Mouse (Mus musculus): ENCODE measurements around the gene Elf2. TPM values are rescaled to one million over a fixed set of nuclear protein-coding genes. Genes with fewer than 3 reads are reported as not detected.
"Not testable (repeated sequence)": the region's sequence is repeated elsewhere in the genome, so short reads cannot be mapped to it uniquely, and the experiment has no call there.

Elf2 gene
- total and polyA plus RNA-seq, 3 experiments, result 38.0 to 53.3 (median 46.5) TPM

- Histone ChIP-seq H3K9ac (ENCODE audit: control insufficient read depth, low read depth, low read length, poor library complexity, severe bottlenecking) (peak overlapping the region; percentile 31; the same call in 1 of the 2 replicates), H3K4me3 (ENCODE audit: control insufficient read depth in 1 of 2, insufficient read depth in 1 of 2, low read depth in 2 of 2, low read length in 2 of 2) (peak overlapping the region; percentile 35 to 38), H3K4me1 (ENCODE audit: control insufficient read depth in 1 of 2, insufficient read depth in 2 of 2, low read length in 2 of 2) (peaks cover 17 to 26% of the 10 kb centered on the region in 2 experiments), H3K27ac (ENCODE audit: control insufficient read depth, low read depth, low read length) (peak overlapping the region; percentile 72), H3K36me3 (ENCODE audit: control insufficient read depth in 1 of 2, insufficient read depth in 2 of 2, low read length in 2 of 2) (peaks cover 0 to 25% of the 10 kb centered on the region in 2 experiments; a peak in 2 of 4 replicates)
- 0 out of 4 replicates have a peak, but pooled peaks of 1 of the 2 experiments have one; percentile 11 for TF ChIP-seq EP300 (IDR thresholded peaks at IDR 0.05; ENCODE audit: low read depth in 1 of 2, low read length in 2 of 2)
- 0 out of 4 replicates have a peak, but pooled peaks of 1 of the 2 experiments have one; percentile 37 for TF ChIP-seq POLR2A (IDR thresholded peaks at IDR 0.05; ENCODE audit: control insufficient read depth in 1 of 2, insufficient read depth in 1 of 2, low read depth in 1 of 2, low read length in 2 of 2, poor library complexity in 1 of 2)
- TF ChIP-seq MAZ (IDR thresholded peaks at IDR 0.05; ENCODE audit: low read depth, low read length), result 0 out of 2 replicates have a peak, but pooled peaks have one; percentile 53
- not testable (repeated sequence) for H3K9me3 ChIP-seq (replicated peaks; ENCODE audit: insufficient read depth, low read length); H3K27me3 ChIP-seq (ENCODE audit: control insufficient read depth in 1 of 2, insufficient read depth in 2 of 2, low read length in 2 of 2); H3K79me2 ChIP-seq (ENCODE audit: control insufficient read depth, insufficient read depth, low read length, poor library complexity)
- DNase-seq (ENCODE audit: low read depth, low spot score), result peak; percentile 64
Measured at GRCm38 (mm10) chr3:51216351-51216750, 124.1 kb downstream of the Elf2 start.

GRCm38 (mm10) chr3:51215681-51216080 lies 124.8 kb downstream of the Elf2 start:
- H3K27ac ChIP-seq (ENCODE audit: control insufficient read depth, low read depth, low read length), result peak overlapping the region; percentile 67
- H3K4me1 ChIP-seq (ENCODE audit: control insufficient read depth in 1 of 2, insufficient read depth in 2 of 2, low read length in 2 of 2), result peaks cover 17 to 26% of the 10 kb centered on the region in 2 experiments

GRCm38 (mm10) chr3:51213111-51213510 lies 127.4 kb downstream of the Elf2 start:
- DNase-seq (ENCODE audit: low read depth, low spot score), result no peak
- no peaks in the 10 kb centered on the region for H3K9me3 ChIP-seq (replicated peaks; ENCODE audit: insufficient read depth, low read length)
- no peak overlapping the region for H3K4me3 ChIP-seq (ENCODE audit: control insufficient read depth in 1 of 2, insufficient read depth in 1 of 2, low read depth in 2 of 2, low read length in 2 of 2)
- peaks cover 0 to 25% of the 10 kb centered on the region in 2 experiments; a peak in 2 of 4 replicates for H3K36me3 ChIP-seq (ENCODE audit: control insufficient read depth in 1 of 2, insufficient read depth in 2 of 2, low read length in 2 of 2)
- H3K27ac ChIP-seq (ENCODE audit: control insufficient read depth, low read depth, low read length), result no peak overlapping the region
- peaks cover 17 to 26% of the 10 kb centered on the region in 2 experiments for H3K4me1 ChIP-seq (ENCODE audit: control insufficient read depth in 1 of 2, insufficient read depth in 2 of 2, low read length in 2 of 2)
- no peaks in the 10 kb centered on the region for H3K27me3 ChIP-seq (ENCODE audit: control insufficient read depth in 1 of 2, insufficient read depth in 2 of 2, low read length in 2 of 2)
- TF ChIP-seq SIN3A (IDR thresholded peaks at IDR 0.05; ENCODE audit: low read length) (no peak), NRF1 (IDR thresholded peaks at IDR 0.05; ENCODE audit: insufficient read depth, low read depth, low read length, poor library complexity, severe bottlenecking) (no peak)
- H3K9ac ChIP-seq (ENCODE audit: control insufficient read depth, low read depth, low read length, poor library complexity, severe bottlenecking), result no peak overlapping the region
- no peaks in the 10 kb centered on the region for H3K79me2 ChIP-seq (ENCODE audit: control insufficient read depth, insufficient read depth, low read length, poor library complexity)

More at GRCm38 (mm10) chr3:51215681-51216080, 124.8 kb downstream of the Elf2 start:
- Histone ChIP-seq H3K4me3 (ENCODE audit: control insufficient read depth in 1 of 2, insufficient read depth in 1 of 2, low read depth in 2 of 2, low read length in 2 of 2) (peak overlapping the region; percentile 33 to 45), H3K79me2 (ENCODE audit: control insufficient read depth, insufficient read depth, low read length, poor library complexity) (no peaks in the 10 kb centered on the region), H3K9me3 (replicated peaks; ENCODE audit: insufficient read depth, low read length) (no peaks in the 10 kb centered on the region), H3K9ac (ENCODE audit: control insufficient read depth, low read depth, low read length, poor library complexity, severe bottlenecking) (peak overlapping the region; percentile 52), H3K36me3 (ENCODE audit: control insufficient read depth in 1 of 2, insufficient read depth in 2 of 2, low read length in 2 of 2) (peaks cover 0 to 25% of the 10 kb centered on the region in 2 experiments; a peak in 2 of 4 replicates), H3K27me3 (ENCODE audit: control insufficient read depth in 1 of 2, insufficient read depth in 2 of 2, low read length in 2 of 2) (no peaks in the 10 kb centered on the region)
- TF ChIP-seq TBP (IDR thresholded peaks at IDR 0.05; ENCODE audit: low read depth, low read length) (peak; percentile 6; the same call in 1 of the 2 replicates), MAX (IDR thresholded peaks at IDR 0.05; ENCODE audit: low read length) (no peak)
- DNase-seq (ENCODE audit: low read depth, low spot score), result peak; percentile 61

GRCm38 (mm10) chr3:51210485-51210884 lies 130.0 kb downstream of the Elf2 start:
- H3K27ac ChIP-seq (ENCODE audit: control insufficient read depth, low read depth, low read length), result no peak overlapping the region
- H3K27me3 ChIP-seq (ENCODE audit: control insufficient read depth in 1 of 2, insufficient read depth in 2 of 2, low read length in 2 of 2), result no peaks in the 10 kb centered on the region
- H3K4me3 ChIP-seq (ENCODE audit: control insufficient read depth in 1 of 2, insufficient read depth in 1 of 2, low read depth in 2 of 2, low read length in 2 of 2), result no peak overlapping the region
- TF ChIP-seq MYB (IDR thresholded peaks at IDR 0.05; ENCODE audit: low read depth, low read length) (no peak), NELFE (IDR thresholded peaks at IDR 0.05; ENCODE audit: low read depth, low read length) (no peak)
- H3K79me2 ChIP-seq (ENCODE audit: control insufficient read depth, insufficient read depth, low read length, poor library complexity), result no peaks in the 10 kb centered on the region
- no peaks in the 10 kb centered on the region for H3K9me3 ChIP-seq (replicated peaks; ENCODE audit: insufficient read depth, low read length)
- no peak for DNase-seq (ENCODE audit: low read depth, low spot score)
- peaks cover 0 to 9% of the 10 kb centered on the region in 2 experiments; a peak in 2 of 4 replicates for H3K36me3 ChIP-seq (ENCODE audit: control insufficient read depth in 1 of 2, insufficient read depth in 2 of 2, low read length in 2 of 2)
- H3K9ac ChIP-seq (ENCODE audit: control insufficient read depth, low read depth, low read length, poor library complexity, severe bottlenecking), result no peak overlapping the region
- H3K4me1 ChIP-seq (ENCODE audit: control insufficient read depth in 1 of 2, insufficient read depth in 2 of 2, low read length in 2 of 2), result peaks cover 8 to 9% of the 10 kb centered on the region in 2 experiments
